Mouse (Mus musculus): ENCODE measurements around the gene Dnajb14.

The Dnajb14 gene

DNA sequence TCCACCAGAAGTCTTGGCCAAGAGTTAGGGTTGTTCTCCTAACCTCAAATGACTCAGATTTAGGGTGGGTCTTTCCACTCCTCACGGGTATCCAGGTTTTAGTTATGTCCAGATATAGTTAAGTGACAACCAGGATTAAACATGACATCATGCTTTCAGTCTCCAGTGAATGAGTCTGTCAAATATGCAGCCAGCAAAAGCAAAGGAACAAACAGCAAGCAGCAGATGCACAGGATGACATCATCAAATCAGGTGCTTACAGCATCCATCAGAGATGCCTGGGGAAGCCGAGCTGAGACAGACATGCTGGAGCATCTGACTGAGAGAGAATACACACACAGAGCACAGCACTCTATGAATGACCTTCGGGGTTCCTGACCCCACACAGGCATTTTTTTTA lies 12.1 kb upstream of the Dnajb14 start:
- CTCF ChIA-PET = no interaction called here
- POLR2A ChIA-PET = interaction anchor here in 3 of 4 experiments (0.7 to 17.5 kb wide), 7 partner anchors 8 to 76 kb away, joined by 3 to 412 read pairs (median 4); partner anchors contain the start of genes Dnajb14 (in 3 of the 3) and H2afz (in 2 of the 3)

DNA sequence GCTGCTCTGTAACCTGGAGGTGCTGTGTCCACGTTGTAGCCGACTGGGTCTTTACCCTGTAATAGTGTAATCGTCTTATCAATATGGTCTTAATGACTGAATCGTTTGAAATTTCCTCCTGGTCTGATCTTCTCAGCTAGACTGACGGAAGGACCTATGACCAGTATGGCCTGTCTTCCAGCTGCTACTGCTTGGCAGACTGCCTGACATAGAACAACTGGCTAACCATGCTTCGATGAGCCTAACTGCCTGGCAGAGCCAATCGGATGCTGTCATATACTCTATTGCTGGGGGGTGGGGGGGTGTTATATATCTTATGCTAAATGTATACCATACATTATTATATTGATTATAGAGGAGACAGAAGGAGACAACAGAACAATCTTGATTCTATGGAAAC lies 11.4 kb upstream of the Dnajb14 start:
- ChIA-PET POLR2A (interaction anchor here in 3 of 4 experiments (0.6 to 17.5 kb wide), 7 partner anchors 8 to 76 kb away, joined by 3 to 412 read pairs (median 4); partner anchors contain the start of genes H2afz (in 3 of the 3) and Dnajb14 (in 2 of the 3)), CTCF (interaction anchor here in 1 of 4 experiments (0.6 kb wide), 1 partner anchor 10 kb away, joined by 3 read pairs; no protein-coding TSS in a partner anchor)

DNA sequence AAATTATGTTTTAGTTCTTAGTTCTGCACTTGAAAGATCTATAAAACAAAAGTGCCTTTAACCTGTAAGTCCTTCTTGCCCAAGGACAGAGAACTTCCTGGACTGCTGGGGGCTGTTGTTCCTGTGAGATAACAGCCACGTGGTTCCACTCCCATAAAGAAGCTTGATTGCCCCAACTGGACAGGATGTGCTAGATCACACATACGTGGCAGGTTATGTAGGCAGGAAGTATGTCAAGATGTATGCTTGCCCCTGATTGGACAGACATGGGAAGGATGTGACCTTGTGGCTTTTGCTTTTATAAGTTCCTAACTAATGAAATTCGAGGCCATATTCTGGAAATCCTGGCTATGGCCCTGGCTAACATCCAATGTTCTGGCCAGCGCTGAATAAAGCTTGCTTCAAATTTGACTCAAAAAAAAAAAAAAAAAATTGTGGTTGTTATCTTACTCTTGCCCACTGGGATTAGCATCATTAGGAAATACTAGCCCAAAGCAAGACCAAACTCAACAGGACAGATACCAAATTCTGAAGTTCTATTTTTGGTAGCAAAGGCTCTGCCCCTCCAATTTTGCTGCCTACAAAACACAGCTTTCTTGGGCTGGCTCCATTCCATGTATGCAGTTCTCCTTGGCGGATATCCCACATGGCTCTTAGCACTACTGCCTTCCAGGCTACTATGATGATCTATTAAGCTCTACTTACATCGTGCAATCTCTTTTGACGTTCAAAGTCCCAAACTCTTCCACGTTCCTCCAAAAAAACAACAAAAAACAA lies 6.9 kb upstream of the Dnajb14 start:
- ChIA-PET CTCF (interaction anchor here in 2 of 4 experiments (0.6 kb wide), 2 partner anchors 270 to 285 kb away, joined by 4 to 7 read pairs; no protein-coding TSS in a partner anchor), POLR2A (interaction anchor here in 3 of 4 experiments (0.5 to 13.7 kb wide), 15 partner anchors 10 to 704 kb away, joined by 3 to 412 read pairs (median 4); partner anchors contain the start of genes Dapp1 (in 1 of the 3) and Lamtor3 (in 1 of the 3))

- ChIA-PET CTCF (no interaction called here), POLR2A (interaction anchor here in 3 of 4 experiments (0.6 to 13.7 kb wide), 16 partner anchors 13 to 666 kb away, joined by 3 to 412 read pairs (median 4); partner anchors contain the start of genes Dapp1 (in 1 of the 3), Lamtor3 (in 1 of the 3) and Mttp (in 1 of the 3))
These were observed 6.0 kb upstream of the Dnajb14 start for GRCm38 (mm10) chr3:137861436-137861835.

GRCm38 (mm10) chr3:137862600-137862999 lies 4.9 kb upstream of the Dnajb14 start:
- CTCF ChIA-PET = no interaction called here
- POLR2A ChIA-PET = interaction anchor here (0.6 to 13.7 kb wide), 13 partner anchors 13 to 665 kb away, joined by 3 to 412 read pairs (median 87); partner anchors contain the start of genes Mttp (in 2 of the 4) and Trmt10a (in 2 of the 4)

DNA sequence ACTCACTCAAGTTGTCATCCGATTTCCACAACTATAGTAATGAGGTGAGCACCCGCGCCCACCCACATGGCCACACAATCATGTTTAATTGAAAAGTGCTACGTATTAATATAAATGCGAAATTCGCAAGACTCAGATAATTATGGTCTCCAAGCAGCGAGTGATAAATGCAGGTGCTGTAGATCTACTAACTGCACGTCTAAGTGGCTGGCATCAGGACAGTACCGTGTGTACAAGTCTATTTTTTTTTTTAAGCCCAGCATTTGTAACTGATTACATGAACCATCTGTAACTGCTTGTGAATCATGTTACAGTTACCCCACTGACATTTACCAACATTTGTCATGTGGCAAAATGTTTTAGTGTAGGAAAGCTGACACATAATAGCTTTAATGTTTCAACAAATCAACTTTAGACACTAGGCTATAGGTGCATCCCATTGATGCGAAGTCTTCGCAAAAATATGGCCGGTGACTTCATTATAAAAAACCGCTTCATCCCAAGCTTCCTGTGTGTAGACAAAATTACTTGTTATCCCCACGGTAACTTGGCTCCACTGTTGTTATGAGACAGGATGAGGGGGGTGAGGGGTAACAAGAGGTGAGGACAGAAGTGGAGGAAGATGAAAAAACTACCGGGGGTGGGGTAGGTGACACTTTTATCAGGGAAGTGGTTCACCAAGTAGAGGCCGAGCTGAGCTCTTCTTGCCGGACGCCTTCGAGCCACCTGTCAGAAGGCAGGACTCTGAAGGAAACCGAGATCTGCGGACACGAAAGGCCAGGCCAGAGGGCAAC lies 3.9 kb upstream of the Dnajb14 start:
- ChIA-PET POLR2A (interaction anchor here (0.5 to 13.7 kb wide), 211 partner anchors 7 to 1194 kb away, joined by 3 to 412 read pairs (median 5); partner anchors contain the start of genes Mttp (in 4 of the 4), Lamtor3 (in 3 of the 4), Trmt10a (in 3 of the 4) and Eif4e (in 2 of the 4)), CTCF (interaction anchor here in 3 of 4 experiments (0.6 to 2.6 kb wide), 11 partner anchors 9 to 281 kb away, joined by 3 to 15 read pairs (median 4); partner anchors contain the start of genes Mttp (in 2 of the 3) and Trmt10a (in 2 of the 3))

GRCm38 (mm10) chr3:137864124-137864987 lies 3.1 kb upstream of the Dnajb14 start, which contains the start of gene H2afz:
H2afz (plus strand) TSS chr3:137864487.
- ChIA-PET POLR2A (interaction anchor here (0.5 to 13.7 kb wide), 213 partner anchors 8 to 1195 kb away, joined by 3 to 412 read pairs (median 5); partner anchors contain the start of genes Mttp (in 4 of the 4), Lamtor3 (in 3 of the 4), Trmt10a (in 3 of the 4) and Eif4e (in 2 of the 4)), CTCF (interaction anchor here in 3 of 4 experiments (0.6 to 2.6 kb wide), 10 partner anchors 10 to 280 kb away, joined by 3 to 15 read pairs (median 4); partner anchors contain the start of genes Mttp (in 2 of the 3) and Trmt10a (in 2 of the 3))

DNA sequence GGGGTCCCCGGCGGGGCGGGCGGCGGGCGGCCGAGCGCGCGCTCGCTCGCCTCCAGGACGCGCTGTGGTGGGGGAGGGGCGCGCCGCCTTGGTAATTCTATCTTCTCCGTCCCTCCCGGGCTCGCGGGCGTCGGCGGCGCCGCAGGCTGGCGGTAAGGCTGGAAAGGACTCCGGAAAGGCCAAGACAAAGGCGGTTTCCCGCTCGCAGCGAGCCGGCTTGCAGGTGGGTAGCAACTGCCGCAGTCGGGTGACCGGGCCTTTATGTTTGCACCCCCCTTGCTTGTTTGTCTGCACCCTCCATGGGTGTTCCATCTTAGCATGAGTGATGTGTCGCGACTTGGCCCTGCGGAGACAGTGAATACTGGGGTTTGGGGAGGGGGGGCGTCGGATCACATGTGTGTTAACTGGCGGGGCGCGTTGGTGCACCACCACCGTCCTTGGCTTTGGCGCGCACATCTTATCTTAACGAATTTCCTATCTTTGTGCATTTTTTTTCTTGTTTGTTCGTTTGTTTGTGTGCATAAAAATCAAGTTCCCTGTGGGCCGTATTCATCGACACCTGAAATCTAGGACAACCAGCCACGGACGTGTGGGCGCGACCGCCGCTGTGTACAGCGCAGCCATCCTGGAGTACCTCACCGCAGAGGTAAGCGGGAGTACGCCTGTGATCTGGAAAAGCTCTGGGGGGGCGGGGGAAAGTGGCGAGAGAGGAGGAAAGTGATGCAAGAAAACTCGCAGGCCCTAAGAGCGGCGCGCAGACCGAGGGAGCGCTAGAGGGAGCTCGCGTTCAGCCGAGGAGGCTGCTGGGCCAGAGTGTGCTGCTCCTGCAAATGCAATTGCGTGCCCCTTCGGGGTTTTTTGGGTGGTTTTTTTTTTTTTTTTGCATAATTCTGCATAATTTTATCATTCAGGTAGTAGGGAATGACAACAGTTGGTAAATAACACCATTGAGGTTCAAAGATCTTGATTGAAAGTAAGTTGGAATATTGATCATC lies 2.2 kb upstream of the Dnajb14 start:
- POLR2A ChIA-PET = interaction anchor here (0.6 to 13.7 kb wide), 102 partner anchors 10 to 1542 kb away, joined by 3 to 412 read pairs (median 5); partner anchors contain the start of genes Trmt10a (in 4 of the 4), Lamtor3 (in 3 of the 4), Mttp (in 3 of the 4) and Dapp1 (in 1 of the 4)
- CTCF ChIA-PET = interaction anchor here (0.5 to 2.6 kb wide), 22 partner anchors 10 to 535 kb away, joined by 3 to 15 read pairs (median 4); partner anchors contain the start of genes Mttp (in 1 of the 4) and Trmt10a (in 1 of the 4)

- ChIA-PET CTCF (interaction anchor here in 1 of 4 experiments (0.6 kb wide), 1 partner anchor 8 kb away, joined by 4 read pairs; no protein-coding TSS in a partner anchor), POLR2A (interaction anchor here (0.6 to 13.7 kb wide), 51 partner anchors 9 to 277 kb away, joined by 3 to 412 read pairs (median 5); partner anchors contain the start of genes Mttp (in 2 of the 4), Trmt10a (in 2 of the 4) and Lamtor3 (in 1 of the 4))
These were observed 390 bp upstream of the Dnajb14 start for GRCm38 (mm10) chr3:137867133-137867436.

GRCm38 (mm10) chr3:137868094-137868913 lies 829 bp downstream of the Dnajb14 start:
- CTCF ChIA-PET = no interaction called here
- POLR2A ChIA-PET = interaction anchor here (0.6 to 13.7 kb wide), 33 partner anchors 8 to 276 kb away, joined by 3 to 412 read pairs (median 5); partner anchors contain the start of genes Mttp (in 2 of the 4), Trmt10a (in 2 of the 4) and Lamtor3 (in 1 of the 4)

DNA sequence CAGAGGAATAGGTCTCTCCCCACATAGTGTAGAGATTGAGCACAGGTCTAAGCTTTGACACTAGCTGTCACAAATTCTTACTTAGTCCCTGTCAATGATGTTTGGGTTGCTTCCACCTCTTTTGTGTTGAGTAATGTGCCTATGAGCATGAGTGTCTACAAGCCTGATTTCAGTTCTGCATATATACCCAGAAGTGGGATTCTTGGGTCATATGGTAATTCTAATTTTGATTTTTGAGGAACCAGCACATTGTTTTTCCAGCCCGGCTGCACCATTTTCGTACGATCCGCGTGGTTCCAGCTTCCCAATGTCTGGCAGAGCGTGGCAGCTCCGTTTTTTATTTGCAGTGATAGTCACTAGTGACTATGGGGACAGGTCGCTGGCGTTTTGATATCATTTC lies 1.9 kb downstream of the Dnajb14 start:
- CTCF ChIA-PET = interaction anchor here in 1 of 4 experiments (0.6 kb wide), 1 partner anchor 582 kb away, joined by 3 read pairs; no protein-coding TSS in a partner anchor

DNA sequence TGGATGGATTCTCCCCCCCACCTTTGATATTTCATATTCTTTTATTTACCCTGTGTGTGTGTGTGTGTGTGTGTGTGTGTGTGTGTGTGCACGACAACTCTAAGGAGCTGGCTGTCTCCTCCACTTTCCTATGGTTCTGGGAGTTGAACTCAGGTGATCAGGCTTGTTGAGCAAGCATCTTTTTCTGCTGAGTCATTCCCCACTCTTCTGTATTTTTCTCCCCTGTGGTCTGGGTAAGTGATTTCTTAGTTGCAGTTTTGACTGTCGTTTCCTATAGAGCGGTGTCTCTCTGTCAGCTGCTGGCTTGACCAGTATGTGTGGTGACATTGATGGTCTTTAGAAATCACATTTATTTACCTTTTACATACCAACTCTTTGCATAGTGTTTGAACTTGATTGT lies 11.8 kb downstream of the Dnajb14 start:
- POLR2A ChIA-PET = interaction anchor here (0.5 to 22.3 kb wide), 16 partner anchors 9 to 264 kb away, joined by 3 to 294 read pairs (median 4); partner anchors contain the start of genes Dnajb14 (in 3 of the 4), H2afz (in 3 of the 4) and Dapp1 (in 1 of the 4)
- CTCF ChIA-PET = interaction anchor here in 1 of 4 experiments (1.5 kb wide), 1 partner anchor 112 kb away, joined by 4 read pairs; no protein-coding TSS in a partner anchor

More for the DNA sequence above, 1.9 kb downstream of the Dnajb14 start:
- POLR2A ChIA-PET = interaction anchor here in 2 of 4 experiments (0.6 to 13.7 kb wide), 14 partner anchors 9 to 275 kb away, joined by 3 to 412 read pairs (median 4); partner anchors contain the start of genes Lamtor3 (in 1 of the 2), Mttp (in 1 of the 2) and Trmt10a (in 1 of the 2)

DNA sequence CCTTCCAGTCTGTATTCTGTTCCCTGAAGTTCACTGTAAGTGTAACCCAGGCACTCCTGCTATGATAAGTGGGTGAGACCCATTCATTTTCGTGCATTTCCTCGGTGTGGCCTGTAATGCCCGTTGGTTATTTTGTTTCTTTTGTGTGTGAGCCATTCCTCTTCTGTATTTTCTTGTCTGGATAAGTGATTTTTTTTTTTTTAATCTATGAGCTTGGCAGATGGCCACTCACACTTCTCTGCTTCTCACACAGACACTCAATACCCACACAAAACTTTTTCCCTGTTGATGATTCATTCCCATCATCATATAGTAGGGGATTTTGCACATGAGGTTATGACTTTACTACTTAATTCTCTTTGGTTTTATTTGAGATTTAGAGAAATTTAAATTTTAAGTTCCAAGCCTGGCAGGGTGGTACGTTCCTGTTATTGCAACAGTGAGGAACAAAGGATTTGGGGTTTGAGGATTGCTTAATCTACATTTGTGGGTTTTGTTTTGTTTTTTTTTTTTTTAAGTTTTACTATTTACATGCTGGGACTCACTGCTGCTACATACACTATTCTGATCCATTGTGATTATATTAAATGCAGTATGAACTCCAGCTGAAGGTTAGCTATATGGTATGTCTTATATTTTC lies 12.8 kb downstream of the Dnajb14 start:
- ChIA-PET CTCF (no interaction called here), POLR2A (interaction anchor here in 3 of 4 experiments (0.6 to 22.3 kb wide), 7 partner anchors 8 to 141 kb away, joined by 3 to 294 read pairs (median 5); partner anchors contain the start of genes H2afz (in 3 of the 3) and Dnajb14 (in 2 of the 3))

GRCm38 (mm10) chr3:137881093-137881492 lies 13.6 kb downstream of the Dnajb14 start:
- ChIA-PET POLR2A (interaction anchor here in 3 of 4 experiments (0.7 to 22.3 kb wide), 4 partner anchors 13 to 17 kb away, joined by 3 to 294 read pairs (median 50); partner anchors contain the start of genes Dnajb14 (in 3 of the 3) and H2afz (in 3 of the 3)), CTCF (interaction anchor here in 1 of 4 experiments (0.7 kb wide), 1 partner anchor 103 kb away, joined by 3 read pairs; no protein-coding TSS in a partner anchor)

Measured in embryonic stem cell, embryonic (primary cell).